Mouse (Mus musculus) myocyte (in vitro differentiated cells): ENCODE measurements around the gene Rbm42.

Experiments
- CEBPB ChIP-seq: IDR thresholded peaks from 2 replicates; pipeline ENCODE4 v1.6.1; 2011; ENCODE audit warnings: mild to moderate bottlenecking, moderate library complexity; ENCODE audit not compliant: poor library complexity, insufficient read depth, severe bottlenecking
- E2F4 ChIP-seq: IDR thresholded peaks from one replicate; pipeline ENCODE4 v1.6.1; 2011; ENCODE audit warnings: mild to moderate bottlenecking, control low read depth, moderate library complexity; ENCODE audit not compliant: insufficient read depth
- MAX ChIP-seq: IDR thresholded peaks from one replicate; pipeline ENCODE4 v1.6.1; 2011; ENCODE audit warnings: low read depth, mild to moderate bottlenecking, control low read depth
- MYOD1 ChIP-seq, 3 experiments: IDR thresholded peaks; one replicate each; pipeline ENCODE4 v1.6.1; 2011; ENCODE audit warnings: control low read depth in 2 of 3, low read depth in 2 of 3, mild to moderate bottlenecking in 2 of 3, moderate library complexity in 1 of 3; ENCODE audit not compliant: insufficient read length in 2 of 3, control insufficient read depth in 1 of 3
- POLR2A ChIP-seq: IDR thresholded peaks from one replicate; pipeline ENCODE4 v1.6.1; 2011; ENCODE audit warnings: low read depth, mild to moderate bottlenecking, control low read depth, moderate library complexity; ENCODE audit not compliant: insufficient read length
- POLR2AphosphoS2 ChIP-seq: IDR thresholded peaks from one replicate; pipeline ENCODE4 v1.6.1; 2011; ENCODE audit warnings: low read depth, control low read depth; ENCODE audit not compliant: insufficient read length
- SRF ChIP-seq: IDR thresholded peaks from one replicate; pipeline ENCODE4 v1.6.1; 2011; ENCODE audit warnings: low read depth; ENCODE audit not compliant: control insufficient read depth, insufficient read length
- TCF12 ChIP-seq: IDR thresholded peaks from one replicate; pipeline ENCODE4 v1.6.1; 2011; ENCODE audit warnings: mild to moderate bottlenecking, control low read depth; ENCODE audit not compliant: poor library complexity, insufficient read depth, severe bottlenecking
- USF1 ChIP-seq: IDR thresholded peaks from one replicate; pipeline ENCODE4 v1.6.1; 2011; ENCODE audit warnings: low read depth, mild to moderate bottlenecking, control low read depth, moderate library complexity

DNA sequence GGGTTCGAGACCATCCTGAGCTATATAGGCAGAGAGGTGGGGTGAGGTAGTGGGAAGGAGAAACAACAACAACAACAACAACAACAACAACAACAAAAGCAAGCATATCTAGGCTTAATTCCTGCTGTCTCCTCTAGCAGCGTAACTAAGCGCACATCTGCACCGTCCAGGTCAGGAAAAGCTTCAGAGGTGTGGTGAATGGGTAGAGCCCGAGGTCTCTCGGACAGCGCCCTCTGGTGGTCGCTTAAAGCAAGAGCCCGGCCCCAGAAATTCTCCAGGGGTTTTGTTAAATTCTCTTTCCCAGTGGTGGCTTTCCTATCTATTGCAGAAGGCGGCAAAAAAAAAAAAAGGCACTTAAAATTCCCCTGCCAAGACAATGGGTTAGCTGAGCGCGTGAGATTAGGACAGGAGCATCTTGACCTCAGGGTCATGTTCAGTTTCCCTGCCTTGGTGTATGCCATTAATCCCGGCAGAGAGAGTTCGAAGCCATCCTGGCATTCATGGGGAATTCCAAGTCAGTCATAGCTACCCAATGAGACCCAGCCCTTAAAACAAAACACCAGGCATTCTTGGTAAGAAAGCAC is 36.5 kb downstream of the Rbm42 start:
- TF ChIP-seq POLR2A (no peak), E2F4 (no peak), USF1 (no peak), SRF (no peak), MAX (no peak), TCF12 (no peak), CEBPB (no peak), MYOD1 (IDR thresholded peaks at IDR 0.05; ENCODE audit: control insufficient read depth in 1 of 3, insufficient read length in 2 of 3, low read depth in 2 of 3) (no peak), POLR2AphosphoS2 (no peak)
